Mouse (Mus musculus) R1 (cell line): ENCODE data around the gene Pigv.

Experiments
- DNase-seq: peaks from one replicate; pipeline ENCODE4 v3.0.0-alpha.2; 2018; ENCODE audit warnings: low read depth, low spot score

Gene Pigv

GRCm38 (mm10) chr4:133613867-133614266, 58.6 kb downstream of the Pigv start:
- DNase-seq, result peak; percentile 59

GRCm38 (mm10) chr4:133613026-133613425, 59.4 kb downstream of the Pigv start:
- DNase-seq, result no peak

- DNase-seq, result peak; percentile 73
Measured at GRCm38 (mm10) chr4:133612416-133612815, 60.0 kb downstream of the Pigv start.

DNA sequence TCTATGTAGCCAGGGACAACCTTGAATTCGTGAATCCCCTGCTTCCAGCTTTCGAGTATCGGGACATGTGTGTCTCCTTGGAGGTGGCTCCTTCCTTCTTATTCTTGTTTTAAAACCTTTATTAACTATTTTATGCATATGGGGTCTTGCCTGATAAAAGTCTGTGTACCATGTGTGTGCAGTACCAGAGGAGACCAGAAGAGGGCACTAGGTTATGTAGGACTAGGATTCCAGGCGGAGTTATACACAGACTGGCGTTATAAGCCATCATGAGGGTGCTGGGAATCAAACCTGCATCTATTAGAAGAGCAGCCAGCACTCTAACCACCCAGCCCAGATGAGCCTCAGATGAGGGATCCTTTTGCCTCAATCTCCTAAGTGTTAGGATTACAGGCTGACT, 60.6 kb downstream of the Pigv start:
- DNase-seq, result peak; percentile 87
